Mouse (Mus musculus): ENCODE measurements around the gene Kank3. TPM values are rescaled to one million over a fixed set of nuclear protein-coding genes. Genes with fewer than 3 reads are reported as not detected.

Gene Kank3
- total RNA-seq (2014; fragmentation: Nextera tagmentation), result 17.5 and 21.0 TPM in 2 replicates
- total RNA-seq (2017), result 5.3 and 5.5 TPM in 2 replicates

DNA sequence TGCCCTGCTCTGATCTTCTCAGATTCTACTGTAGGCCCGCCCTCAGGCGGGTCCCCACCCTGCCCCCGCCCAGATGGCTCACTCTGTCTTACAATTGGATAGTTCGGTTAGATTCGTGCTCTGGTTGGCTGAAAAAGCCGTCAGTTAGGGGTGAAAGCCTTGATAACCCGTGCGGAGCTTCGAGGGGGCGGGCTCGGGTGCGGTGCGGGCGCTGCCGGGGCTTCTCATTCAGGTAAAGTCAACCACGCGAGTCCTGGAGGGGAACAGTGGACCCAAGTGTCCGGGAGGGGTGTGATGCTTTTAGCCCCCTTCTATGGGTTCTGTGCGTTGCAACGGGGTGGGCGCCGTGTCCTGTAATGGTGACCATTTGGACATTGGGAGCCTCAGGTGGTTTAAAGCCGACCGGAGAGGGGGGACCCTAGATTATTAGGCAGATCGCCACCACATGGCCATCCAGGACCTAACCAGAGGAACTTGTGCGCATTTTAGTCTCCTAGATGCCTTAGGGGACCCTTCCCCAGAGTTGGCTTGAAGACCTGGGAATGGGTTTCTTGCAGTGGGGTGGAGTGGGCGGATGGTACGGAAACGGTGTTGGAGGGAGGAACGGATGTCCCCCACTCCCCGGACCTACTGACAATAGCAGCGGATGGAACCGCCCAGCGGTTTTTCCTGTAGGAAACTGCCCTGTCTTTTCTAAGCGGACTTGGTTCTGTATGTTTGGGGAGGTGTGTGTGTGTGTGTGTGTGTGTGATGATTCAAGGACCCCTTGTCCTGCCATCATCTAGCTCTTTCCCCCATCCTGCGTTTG is at the start of gene Kank3:
Gene Kank3 (plus strand): TSS at position 186 of the 808 bp plus-strand sequence.
- ATAC-seq (replicated peaks; ENCODE audit: poor library complexity, severe bottlenecking), result peak; percentile 98

GRCm38 (mm10) chr17:33766389-33766788 is 43.9 kb upstream of the Kank3 start:
- ATAC-seq (replicated peaks; ENCODE audit: poor library complexity, severe bottlenecking), result no peak

- no peak for ATAC-seq (replicated peaks; ENCODE audit: poor library complexity, severe bottlenecking)
Measured at GRCm38 (mm10) chr17:33771617-33772016, 38.7 kb upstream of the Kank3 start.

- no peak for ATAC-seq (replicated peaks; ENCODE audit: poor library complexity, severe bottlenecking)
Measured at GRCm38 (mm10) chr17:33773426-33773825, 36.9 kb upstream of the Kank3 start.

DNA sequence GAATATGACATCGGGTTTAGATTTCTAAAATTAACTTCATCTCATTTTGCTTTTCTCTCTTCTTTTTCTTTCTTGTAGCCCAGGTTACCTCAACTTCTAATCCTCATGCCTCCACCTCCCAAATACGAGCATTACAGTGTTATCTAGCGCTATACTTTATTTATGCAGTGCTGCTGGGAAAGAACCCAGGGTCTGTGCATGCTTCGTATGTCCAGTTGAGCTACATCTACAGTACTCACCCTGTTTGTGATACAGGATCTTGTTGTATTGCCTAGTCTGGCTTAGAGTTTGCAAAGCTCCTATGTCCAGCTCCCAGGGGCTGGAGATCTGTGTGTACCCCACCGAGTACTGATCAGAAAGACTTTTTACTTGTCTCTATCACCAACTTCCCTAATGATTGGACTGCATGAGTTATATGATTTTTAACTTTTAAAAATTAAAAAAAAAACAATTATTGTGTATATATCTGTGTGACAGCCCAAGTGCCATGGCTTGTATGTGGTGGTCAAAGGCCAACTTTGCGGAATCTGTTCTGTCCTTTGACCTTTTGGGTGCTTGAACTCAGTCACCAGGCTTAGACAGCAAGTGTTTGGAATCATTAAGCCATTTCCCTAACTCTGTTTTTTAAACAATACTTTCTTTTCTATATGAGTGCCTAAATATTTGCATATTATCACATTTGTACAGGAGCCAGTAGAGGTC is 36.3 kb upstream of the Kank3 start:
- ATAC-seq (replicated peaks; ENCODE audit: poor library complexity, severe bottlenecking), result no peak

DNA sequence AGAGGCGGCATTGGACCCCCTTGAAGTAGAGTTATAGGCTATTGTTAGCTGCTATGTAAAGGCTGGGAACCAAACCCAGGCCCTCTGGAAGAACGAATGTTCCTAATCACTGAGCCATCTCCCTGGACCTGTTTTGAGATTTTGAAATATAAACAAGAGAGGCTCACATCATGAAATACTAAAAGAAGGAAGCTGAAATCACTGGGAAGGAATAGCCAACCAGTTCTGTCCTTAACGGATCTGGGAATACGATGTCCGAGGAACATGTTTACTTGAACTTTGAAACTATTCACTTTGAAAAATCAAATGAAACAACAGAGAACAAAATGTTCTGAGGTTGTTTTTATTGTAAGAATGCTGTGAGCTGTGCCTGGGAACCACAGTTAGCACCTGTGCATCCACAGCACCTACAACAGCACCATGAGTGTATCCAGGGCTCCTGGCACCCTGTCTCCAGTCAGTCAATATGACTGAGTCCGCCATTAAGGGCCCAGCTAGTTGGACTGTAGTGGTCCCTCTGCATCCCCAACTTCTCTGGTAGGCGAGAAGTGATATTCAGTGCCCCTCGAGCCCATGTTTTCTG is 35.7 kb upstream of the Kank3 start:
- no peak for ATAC-seq (replicated peaks; ENCODE audit: poor library complexity, severe bottlenecking)

DNA sequence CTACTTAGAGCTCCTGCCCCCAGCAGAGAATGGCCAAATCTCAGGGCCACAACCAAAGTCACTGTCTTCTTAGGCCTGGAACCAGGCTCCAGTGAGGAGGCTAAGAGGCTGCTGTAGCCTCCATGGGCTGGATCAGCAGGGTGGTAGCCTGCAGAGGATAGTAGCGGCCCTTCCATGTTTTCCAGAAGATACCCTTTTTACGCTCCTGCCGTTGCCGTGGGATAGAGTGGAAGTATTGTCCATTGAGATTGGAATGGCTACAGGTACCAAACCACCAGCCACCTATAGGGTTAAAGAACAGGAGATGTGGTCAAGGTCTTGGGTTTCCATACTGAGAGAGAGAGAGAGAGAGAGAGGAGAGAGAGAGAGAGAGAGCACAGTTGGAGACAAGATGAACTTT is 35.0 kb upstream of the Kank3 start:
- ATAC-seq (replicated peaks; ENCODE audit: poor library complexity, severe bottlenecking), result no peak

DNA sequence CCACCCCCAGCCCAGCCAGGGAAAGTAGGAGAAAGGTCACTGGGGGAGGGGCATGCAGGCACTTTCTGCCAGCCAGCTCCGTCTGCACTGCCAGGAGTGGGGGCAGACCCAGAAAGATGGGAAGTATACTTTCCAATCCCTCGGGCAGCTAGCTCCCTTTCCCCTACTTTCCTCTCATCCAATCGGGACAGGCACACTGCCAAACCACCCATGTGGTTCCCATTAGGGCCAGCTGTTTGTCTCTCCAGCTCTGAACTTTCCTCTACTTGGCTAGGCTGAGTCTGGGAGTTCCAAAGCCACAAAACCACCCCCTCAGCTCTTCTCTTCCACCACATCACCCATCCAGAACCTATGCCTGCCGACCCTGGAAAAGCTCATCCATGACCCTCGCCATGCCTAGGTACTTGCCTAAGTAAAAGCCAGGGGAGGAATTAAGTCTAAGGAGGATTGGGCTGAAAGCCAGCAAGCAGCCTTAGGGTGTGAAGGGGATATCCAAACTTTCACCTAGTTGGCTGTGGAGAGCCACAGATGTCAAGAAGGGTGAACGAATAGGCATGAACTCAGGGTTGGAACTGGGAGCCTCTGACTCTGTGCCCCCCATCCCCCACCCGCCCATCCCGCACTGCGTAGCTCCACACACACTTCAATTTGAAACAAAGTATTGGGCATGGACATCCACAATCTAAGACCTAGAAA is 30.9 kb upstream of the Kank3 start:
- no peak for ATAC-seq (replicated peaks; ENCODE audit: poor library complexity, severe bottlenecking)

DNA sequence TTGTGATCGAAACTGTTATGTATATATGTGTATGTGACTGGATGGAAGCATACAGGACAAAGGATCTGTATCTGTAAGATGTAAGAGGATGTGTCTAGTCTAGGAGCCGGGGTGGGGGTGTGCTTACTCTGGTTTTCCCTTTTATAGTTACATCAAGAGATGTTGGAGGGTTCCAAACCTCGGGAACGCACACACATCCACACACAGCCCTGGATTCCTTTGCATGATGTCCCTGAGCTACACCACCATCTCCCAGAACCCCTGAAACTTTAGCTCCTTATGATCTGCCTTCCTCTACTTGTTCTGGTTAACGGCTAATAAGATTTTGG is 30.4 kb upstream of the Kank3 start:
- ATAC-seq (replicated peaks; ENCODE audit: poor library complexity, severe bottlenecking), result no peak

GRCm38 (mm10) chr17:33780431-33780830 is 29.9 kb upstream of the Kank3 start:
- ATAC-seq (replicated peaks; ENCODE audit: poor library complexity, severe bottlenecking), result peak; percentile 61

GRCm38 (mm10) chr17:33781124-33781977 is 29.0 kb upstream of the Kank3 start, which contains the start of gene Angptl4:
Angptl4 (minus strand) TSS chr17:33781830.
- peak; percentile 73 for ATAC-seq (replicated peaks; ENCODE audit: poor library complexity, severe bottlenecking)

DNA sequence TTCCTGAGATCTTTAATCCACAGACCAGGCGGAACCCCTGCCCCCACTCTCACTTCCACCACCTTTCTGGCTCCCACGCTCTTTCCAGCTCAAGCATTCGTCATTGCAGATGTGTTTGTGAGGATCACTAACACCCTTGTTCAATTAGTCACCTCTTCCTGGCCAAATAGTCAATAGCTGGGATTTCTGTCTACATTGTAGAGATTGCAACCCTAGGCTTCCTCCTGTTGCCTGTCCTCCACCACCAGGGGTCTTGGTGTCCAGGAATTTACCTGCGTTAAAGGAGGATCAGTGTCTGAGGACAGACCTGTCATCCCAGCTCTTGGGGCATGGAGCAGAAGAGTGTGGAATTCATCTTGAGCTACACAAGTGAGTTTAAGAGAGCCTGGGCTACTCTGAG is 28.3 kb upstream of the Kank3 start:
- no peak for ATAC-seq (replicated peaks; ENCODE audit: poor library complexity, severe bottlenecking)

DNA sequence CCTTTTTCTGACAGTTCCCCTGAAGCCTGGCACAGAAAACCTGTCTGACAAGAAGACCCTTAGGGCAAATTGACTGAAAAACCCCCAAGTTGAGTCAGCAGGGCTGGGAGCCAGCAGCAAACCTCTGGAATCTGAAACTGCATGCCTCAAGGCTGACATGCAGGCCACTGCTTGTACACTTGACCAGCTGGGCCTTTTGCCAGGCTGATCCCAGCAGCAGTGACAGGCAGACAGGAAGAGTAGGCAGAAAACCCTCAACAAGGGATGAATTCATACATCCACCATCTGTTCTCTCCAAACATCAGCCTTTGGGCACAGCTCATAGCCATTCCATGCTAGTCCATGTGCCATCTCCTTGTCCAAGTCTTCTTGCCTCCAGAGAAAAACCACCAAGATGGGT is 26.9 kb upstream of the Kank3 start:
- no peak for ATAC-seq (replicated peaks; ENCODE audit: poor library complexity, severe bottlenecking)

- no peak for ATAC-seq (replicated peaks; ENCODE audit: poor library complexity, severe bottlenecking)
Measured at GRCm38 (mm10) chr17:33784939-33785338, 25.4 kb upstream of the Kank3 start.

DNA sequence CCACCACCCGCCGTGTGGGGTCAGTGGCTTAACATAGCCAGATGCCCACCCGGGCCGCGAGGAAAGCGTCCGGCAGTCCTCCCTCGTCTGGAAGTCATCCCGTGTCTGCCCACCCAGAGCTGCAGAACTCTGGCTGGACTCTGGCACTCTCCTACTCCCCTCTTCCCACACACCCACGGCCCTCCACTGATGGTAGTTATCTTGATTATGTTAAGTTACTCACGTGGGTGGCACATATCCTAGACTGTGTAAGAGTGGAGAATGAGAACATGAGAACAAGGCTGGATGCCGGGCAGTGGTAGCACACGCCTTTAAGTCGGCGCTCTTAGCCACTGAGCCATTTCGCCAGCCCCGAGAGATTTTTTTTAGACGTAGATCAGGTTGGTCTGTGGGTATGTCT is 23.9 kb upstream of the Kank3 start:
- ATAC-seq (replicated peaks; ENCODE audit: poor library complexity, severe bottlenecking), result no peak

DNA sequence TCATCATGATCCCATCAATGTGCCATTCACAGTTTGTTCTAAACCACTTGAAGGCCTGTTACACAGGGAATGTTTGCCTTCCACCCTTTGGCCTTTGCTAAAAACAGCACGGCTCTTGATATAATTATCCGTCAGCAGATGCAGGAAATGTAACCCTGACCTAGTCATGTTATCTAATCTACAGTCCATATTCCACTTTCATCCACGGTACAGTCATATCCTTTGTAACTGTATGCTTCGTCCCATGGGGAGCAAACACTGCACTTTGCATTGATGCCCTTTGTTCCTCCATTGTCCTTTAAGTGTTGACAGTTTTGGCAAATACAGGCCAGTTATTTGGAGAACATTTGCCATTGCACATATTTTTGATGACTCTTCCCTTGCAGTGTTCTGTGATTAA is 21.6 kb upstream of the Kank3 start:
- no peak for ATAC-seq (replicated peaks; ENCODE audit: poor library complexity, severe bottlenecking)

DNA sequence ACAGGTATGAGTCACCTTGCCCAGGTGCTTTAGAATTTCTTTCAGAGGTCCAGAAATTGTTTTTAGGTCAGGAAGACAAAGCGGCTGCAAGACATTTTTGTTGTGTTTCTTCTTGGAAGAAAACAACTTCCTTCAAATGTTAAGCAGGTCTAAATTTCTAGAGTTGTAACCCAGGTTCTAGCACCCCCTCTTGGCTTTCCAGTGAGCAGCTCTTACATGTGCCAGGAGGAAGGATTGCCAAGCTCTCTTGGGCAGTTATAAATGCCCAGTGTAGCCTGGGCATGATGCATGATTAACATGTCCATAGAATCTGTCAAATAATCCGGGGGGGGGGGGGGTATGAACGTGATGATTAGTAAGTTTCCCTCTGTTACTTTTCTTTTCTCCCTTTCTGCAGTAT is 12.0 kb upstream of the Kank3 start:
- ATAC-seq (replicated peaks; ENCODE audit: poor library complexity, severe bottlenecking), result no peak

DNA sequence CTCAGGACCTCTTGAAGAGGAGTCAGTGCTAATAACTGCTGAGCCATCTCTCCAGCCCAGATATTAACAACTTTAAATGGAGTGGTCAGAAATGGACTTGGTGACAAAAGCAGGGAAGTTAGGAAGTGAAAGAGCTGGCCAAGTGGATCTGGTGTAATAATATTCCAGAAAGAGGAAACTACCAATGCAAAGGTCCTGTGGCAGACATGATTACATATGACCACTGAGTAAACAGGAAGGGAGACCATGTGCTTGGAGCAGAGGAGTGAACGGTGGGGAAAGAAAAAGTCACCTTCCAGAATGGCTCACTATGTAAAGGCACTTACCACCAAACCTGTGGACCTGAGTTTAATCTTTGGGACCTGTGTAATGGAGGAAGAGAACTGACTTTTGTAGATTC is 11.0 kb upstream of the Kank3 start:
- peak; percentile 85 for ATAC-seq (replicated peaks; ENCODE audit: poor library complexity, severe bottlenecking)

DNA sequence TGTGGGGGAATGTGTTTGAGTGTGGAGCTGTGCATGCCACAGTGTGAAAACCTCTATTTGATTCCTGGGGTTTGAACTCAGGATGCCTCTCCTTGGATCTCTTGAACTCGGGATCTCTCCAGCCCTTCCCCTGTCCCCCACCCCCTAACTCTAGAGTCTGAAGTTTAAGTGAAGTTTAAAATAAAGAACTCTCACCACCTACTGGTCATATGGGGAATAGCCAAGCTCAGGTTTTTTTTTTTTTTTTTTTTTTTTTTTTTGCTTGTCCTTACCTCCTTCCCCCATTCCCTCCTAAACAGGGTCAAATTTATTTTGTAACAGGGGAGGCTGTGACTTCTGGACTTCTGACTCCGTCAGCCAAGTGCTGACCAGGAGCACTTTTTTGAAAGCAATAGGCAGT is 8.1 kb upstream of the Kank3 start:
- peak; percentile 55 for ATAC-seq (replicated peaks; ENCODE audit: poor library complexity, severe bottlenecking)

GRCm38 (mm10) chr17:33804205-33804604 is 6.1 kb upstream of the Kank3 start:
- 0 out of 2 replicates have a peak, but pooled peaks have one; percentile 22 for ATAC-seq (replicated peaks; ENCODE audit: poor library complexity, severe bottlenecking)
